Mouse (Mus musculus) retina, postnatal 1 day (tissue): Measurements from ENCODE around the gene Cmtr1.

ENCODE experiments used
- DNase-seq: peaks from one replicate; pipeline ENCODE4 v3.0.0-alpha.2; 2012

Gene Cmtr1

DNA sequence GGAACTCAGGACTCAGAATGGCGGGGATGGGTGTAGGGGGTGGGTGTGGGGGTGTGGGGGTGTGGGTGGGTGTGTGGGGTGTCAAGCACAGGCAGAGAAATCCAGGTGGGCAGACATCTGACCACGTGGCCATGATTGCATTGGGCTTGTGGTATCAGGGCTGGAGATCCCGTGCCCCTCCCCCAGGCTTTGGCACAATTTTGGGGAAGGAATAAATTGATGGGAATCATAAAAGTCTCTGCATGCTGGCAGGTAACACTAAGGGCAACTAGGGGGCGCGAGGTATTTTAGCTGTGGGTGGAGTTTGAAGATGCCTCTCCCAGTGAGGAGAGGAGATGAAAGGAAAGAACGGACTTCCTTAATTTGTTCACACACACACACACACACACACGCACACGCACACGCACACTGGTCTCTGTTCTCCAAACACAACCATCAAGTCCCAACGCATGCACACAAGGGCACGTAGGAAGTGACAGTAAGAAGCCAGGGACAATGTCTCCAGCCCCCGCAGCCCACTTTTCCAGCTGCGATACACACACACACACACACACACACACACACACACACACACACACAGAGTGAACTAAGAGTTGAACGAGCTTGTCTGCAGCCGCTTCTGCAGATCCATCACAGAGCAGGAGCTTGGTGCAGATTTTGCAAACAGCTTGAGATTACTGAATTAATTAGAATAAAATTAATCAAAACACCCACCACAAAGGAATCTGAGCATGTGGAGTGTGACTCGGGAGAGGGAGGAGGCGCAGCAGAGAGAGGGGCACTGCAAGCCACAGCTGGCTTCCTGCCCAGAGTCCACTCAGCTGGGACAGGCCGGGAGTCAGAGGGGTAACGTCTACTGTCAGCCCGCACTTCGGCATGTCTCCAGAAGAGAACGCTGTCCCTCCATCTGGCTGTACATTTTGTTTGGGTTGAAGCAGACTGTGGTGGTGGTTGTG, 77.7 kb downstream of the Cmtr1 start:
- DNase-seq, result peak; percentile 90

GRCm38 (mm10) chr17:29747466-29747865, 87.1 kb downstream of the Cmtr1 start:
- no peak for DNase-seq

DNA sequence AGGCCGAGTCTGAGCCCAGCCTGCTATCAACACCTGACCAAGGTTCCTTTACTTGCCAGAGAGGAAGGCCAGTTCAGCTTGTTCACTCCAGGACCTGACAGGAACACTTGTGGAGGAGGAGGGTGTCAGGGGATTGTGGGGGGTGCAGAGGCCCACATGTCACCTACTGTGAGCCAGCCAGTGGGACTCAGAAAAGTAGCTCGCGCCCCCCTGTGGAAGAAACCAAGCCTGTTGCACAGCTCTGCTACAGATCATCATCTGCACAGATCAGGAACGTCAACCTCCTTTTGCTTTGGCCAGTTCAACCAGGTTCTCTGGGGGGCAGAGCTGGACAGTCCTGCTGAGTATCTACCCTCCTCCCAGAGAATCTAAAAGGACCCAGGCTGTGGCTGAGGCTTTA, 94.1 kb downstream of the Cmtr1 start:
- DNase-seq, result no peak
